Mouse (Mus musculus): Measurements from ENCODE around the gene Rdh7.
A peak's percentile ranks its signal among the peaks of the same experiment; 100 is the strongest.
"Not testable (repeated sequence)": the region's sequence is repeated elsewhere in the genome, so short reads cannot be mapped to it uniquely, and the experiment has no call there.

The Rdh7 gene

GRCm38 (mm10) chr10:127888605-127889004 is at the start of gene Rdh7:
Gene Rdh7, minus strand, starts transcription at chr10:127888817.
- DNase-seq (ENCODE audit: low spot score in 2 of 2): no peak

GRCm38 (mm10) chr10:127937428-127938010 is 48.9 kb upstream of the Rdh7 start:
- peak in 1 of 2 experiments; percentile 64 for DNase-seq (ENCODE audit: low spot score in 2 of 2)

GRCm38 (mm10) chr10:127936747-127937409 is 48.3 kb upstream of the Rdh7 start:
- DNase-seq (ENCODE audit: low spot score in 2 of 2): peak; percentile 31 to 41

GRCm38 (mm10) chr10:127936271-127936670 is 47.7 kb upstream of the Rdh7 start:
- no peak for DNase-seq (ENCODE audit: low spot score in 2 of 2)

GRCm38 (mm10) chr10:127932290-127932926 is 43.8 kb upstream of the Rdh7 start:
- DNase-seq (ENCODE audit: low spot score in 2 of 2): peak; percentile 9 to 35

GRCm38 (mm10) chr10:127927737-127928136 is 39.1 kb upstream of the Rdh7 start:
- DNase-seq (ENCODE audit: low spot score in 2 of 2): no peak

- DNase-seq (ENCODE audit: low spot score in 2 of 2): no peak
Measured at GRCm38 (mm10) chr10:127924597-127925378, 36.2 kb upstream of the Rdh7 start.

- DNase-seq (ENCODE audit: low spot score in 2 of 2): no peak
Measured at GRCm38 (mm10) chr10:127923024-127923423, 34.4 kb upstream of the Rdh7 start.

- DNase-seq (ENCODE audit: low spot score in 2 of 2): no peak
Measured at GRCm38 (mm10) chr10:127922241-127922640, 33.6 kb upstream of the Rdh7 start.

- no peak for DNase-seq (ENCODE audit: low spot score in 2 of 2)
Measured at GRCm38 (mm10) chr10:127917651-127918050, 29.0 kb upstream of the Rdh7 start.

- DNase-seq (ENCODE audit: low spot score in 2 of 2): not testable (repeated sequence)
Measured at GRCm38 (mm10) chr10:127917183-127917582, 28.6 kb upstream of the Rdh7 start.

- no peak for DNase-seq (ENCODE audit: low spot score in 2 of 2)
Measured at GRCm38 (mm10) chr10:127915578-127915977, 27.0 kb upstream of the Rdh7 start.

- DNase-seq (ENCODE audit: low spot score in 2 of 2): no peak
Measured at GRCm38 (mm10) chr10:127907386-127907951, 18.9 kb upstream of the Rdh7 start.

- DNase-seq (ENCODE audit: low spot score in 2 of 2): no peak
Measured at GRCm38 (mm10) chr10:127906138-127906537, 17.5 kb upstream of the Rdh7 start.

- peak in 1 of 2 experiments; percentile 4 for DNase-seq (ENCODE audit: low spot score in 2 of 2)
Measured at GRCm38 (mm10) chr10:127904718-127905446, 16.3 kb upstream of the Rdh7 start.

GRCm38 (mm10) chr10:127903116-127903515 is 14.5 kb upstream of the Rdh7 start:
- no peak for DNase-seq (ENCODE audit: low spot score in 2 of 2)

GRCm38 (mm10) chr10:127901751-127902150 is 13.1 kb upstream of the Rdh7 start:
- DNase-seq (ENCODE audit: low spot score in 2 of 2): no peak

GRCm38 (mm10) chr10:127899783-127900182 is 11.2 kb upstream of the Rdh7 start:
- no peak for DNase-seq (ENCODE audit: low spot score in 2 of 2)

GRCm38 (mm10) chr10:127898218-127898617 is 9.6 kb upstream of the Rdh7 start, which contains the start of gene Sdr9c7:
Gene Sdr9c7, plus strand, starts transcription at chr10:127898518.
- DNase-seq (ENCODE audit: low spot score in 2 of 2): no peak

- DNase-seq (ENCODE audit: low spot score in 2 of 2): no peak
Measured at GRCm38 (mm10) chr10:127897506-127897905, 8.9 kb upstream of the Rdh7 start.

GRCm38 (mm10) chr10:127896705-127897104 is 8.1 kb upstream of the Rdh7 start:
- no peak for DNase-seq (ENCODE audit: low spot score in 2 of 2)

Measured in heart, adult 9 months (tissue).